Mouse (Mus musculus): ENCODE data around the gene Obscn. TPM values are rescaled to one million over a fixed set of nuclear protein-coding genes. Genes with fewer than 3 reads are reported as not detected.

Gene Obscn
- polyA plus RNA-seq, 1 experiment from 2014 or later = 69.4 TPM

GRCm38 (mm10) chr11:59083125-59083524, 53.1 kb downstream of the Obscn start:
- H3K4me1 ChIP-seq (ENCODE audit: control insufficient read depth in 2 of 2, insufficient read depth in 2 of 2, low read length in 2 of 2) = no peaks in the 10 kb centered on the region
- H3K9me3 ChIP-seq (ENCODE audit: control insufficient read depth, low read length) = no peaks in the 10 kb centered on the region
- no peak overlapping the region for H3K4me3 ChIP-seq (ENCODE audit: control insufficient read depth in 1 of 2, insufficient read depth in 1 of 2, low read depth in 1 of 2, low read length in 2 of 2)
- no peaks in the 10 kb centered on the region for H3K27me3 ChIP-seq (ENCODE audit: control insufficient read depth, insufficient read depth, low read length)
- WGBS = 42% methylated on average over 3 of the region's 3 CpGs
- H3K36me3 ChIP-seq (ENCODE audit: control insufficient read depth, insufficient read depth, low read length) = peaks cover 95% of the 10 kb centered on the region
- H3K27ac ChIP-seq (replicated peaks in 1 of 2; ENCODE audit: control insufficient read depth in 1 of 2, insufficient read depth in 1 of 2, low read depth in 2 of 2, low read length in 2 of 2) = no peak overlapping the region
- H3K9ac ChIP-seq (ENCODE audit: low read length) = no peak overlapping the region
- no peak for ATAC-seq (ENCODE audit: insufficient number of reproducible peaks, insufficient read depth, low FRiP score, low read depth)
- H3K4me2 ChIP-seq (ENCODE audit: low read length) = no peak overlapping the region

GRCm38 (mm10) chr11:59078311-59078710, 57.9 kb downstream of the Obscn start:
- Histone ChIP-seq H3K27me3 (ENCODE audit: control insufficient read depth, insufficient read depth, low read length) (no peaks in the 10 kb centered on the region), H3K27ac (replicated peaks in 1 of 2; ENCODE audit: control insufficient read depth in 1 of 2, insufficient read depth in 1 of 2, low read depth in 2 of 2, low read length in 2 of 2) (no peak overlapping the region), H3K9me3 (ENCODE audit: control insufficient read depth, low read length) (no peaks in the 10 kb centered on the region), H3K36me3 (ENCODE audit: control insufficient read depth, insufficient read depth, low read length) (peaks cover 99% of the 10 kb centered on the region), H3K4me1 (ENCODE audit: control insufficient read depth in 2 of 2, insufficient read depth in 2 of 2, low read length in 2 of 2) (no peaks in the 10 kb centered on the region), H3K9ac (ENCODE audit: low read length) (no peak overlapping the region), H3K4me2 (ENCODE audit: low read length) (no peak overlapping the region), H3K4me3 (ENCODE audit: control insufficient read depth in 1 of 2, insufficient read depth in 1 of 2, low read depth in 1 of 2, low read length in 2 of 2) (no peak overlapping the region)
- ATAC-seq (ENCODE audit: insufficient number of reproducible peaks, insufficient read depth, low FRiP score, low read depth) = no peak
- 84% methylated on average over 11 of the region's 11 CpGs for WGBS

GRCm38 (mm10) chr11:59070321-59070720, 65.9 kb downstream of the Obscn start:
- H3K27me3 ChIP-seq (ENCODE audit: control insufficient read depth, insufficient read depth, low read length) = no peaks in the 10 kb centered on the region
- H3K4me2 ChIP-seq (ENCODE audit: low read length) = no peak overlapping the region
- H3K9ac ChIP-seq (ENCODE audit: low read length) = no peak overlapping the region
- H3K4me3 ChIP-seq (ENCODE audit: control insufficient read depth in 1 of 2, insufficient read depth in 1 of 2, low read depth in 1 of 2, low read length in 2 of 2) = no peak overlapping the region
- peaks cover 87% of the 10 kb centered on the region for H3K36me3 ChIP-seq (ENCODE audit: control insufficient read depth, insufficient read depth, low read length)
- no peak overlapping the region for H3K27ac ChIP-seq (replicated peaks in 1 of 2; ENCODE audit: control insufficient read depth in 1 of 2, insufficient read depth in 1 of 2, low read depth in 2 of 2, low read length in 2 of 2)
- WGBS = 64% methylated on average over 2 of the region's 2 CpGs
- no peak for ATAC-seq (ENCODE audit: insufficient number of reproducible peaks, insufficient read depth, low FRiP score, low read depth)
- no peaks in the 10 kb centered on the region for H3K9me3 ChIP-seq (ENCODE audit: control insufficient read depth, low read length)
- peaks cover 0 to 6% of the 10 kb centered on the region in 2 experiments; a peak in 1 of 4 replicates for H3K4me1 ChIP-seq (ENCODE audit: control insufficient read depth in 2 of 2, insufficient read depth in 2 of 2, low read length in 2 of 2)

- no peak overlapping the region for H3K9ac ChIP-seq (ENCODE audit: low read length)
- peaks cover 0 to 6% of the 10 kb centered on the region in 2 experiments; a peak in 1 of 4 replicates for H3K4me1 ChIP-seq (ENCODE audit: control insufficient read depth in 2 of 2, insufficient read depth in 2 of 2, low read length in 2 of 2)
- no peak overlapping the region for H3K4me3 ChIP-seq (ENCODE audit: control insufficient read depth in 1 of 2, insufficient read depth in 1 of 2, low read depth in 1 of 2, low read length in 2 of 2)
- no peak overlapping the region for H3K4me2 ChIP-seq (ENCODE audit: low read length)
- H3K27ac ChIP-seq (replicated peaks in 1 of 2; ENCODE audit: control insufficient read depth in 1 of 2, insufficient read depth in 1 of 2, low read depth in 2 of 2, low read length in 2 of 2) = no peak overlapping the region
- no peaks in the 10 kb centered on the region for H3K9me3 ChIP-seq (ENCODE audit: control insufficient read depth, low read length)
- no peak for ATAC-seq (ENCODE audit: insufficient number of reproducible peaks, insufficient read depth, low FRiP score, low read depth)
- H3K27me3 ChIP-seq (ENCODE audit: control insufficient read depth, insufficient read depth, low read length) = no peaks in the 10 kb centered on the region
- H3K36me3 ChIP-seq (ENCODE audit: control insufficient read depth, insufficient read depth, low read length) = peaks cover 87% of the 10 kb centered on the region
- 83% methylated on average over 8 of the region's 8 CpGs for WGBS
Measured at GRCm38 (mm10) chr11:59068922-59069321, 67.3 kb downstream of the Obscn start.

GRCm38 (mm10) chr11:59068433-59068832, 67.8 kb downstream of the Obscn start:
- WGBS = 68% methylated on average over 1 of the region's 1 CpGs
- Histone ChIP-seq H3K27me3 (ENCODE audit: control insufficient read depth, insufficient read depth, low read length) (no peaks in the 10 kb centered on the region), H3K4me2 (ENCODE audit: low read length) (no peak overlapping the region), H3K4me3 (ENCODE audit: control insufficient read depth in 1 of 2, insufficient read depth in 1 of 2, low read depth in 1 of 2, low read length in 2 of 2) (no peak overlapping the region), H3K9me3 (ENCODE audit: control insufficient read depth, low read length) (no peaks in the 10 kb centered on the region), H3K27ac (replicated peaks in 1 of 2; ENCODE audit: control insufficient read depth in 1 of 2, insufficient read depth in 1 of 2, low read depth in 2 of 2, low read length in 2 of 2) (no peak overlapping the region), H3K9ac (ENCODE audit: low read length) (no peak overlapping the region), H3K36me3 (ENCODE audit: control insufficient read depth, insufficient read depth, low read length) (peaks cover 85% of the 10 kb centered on the region), H3K4me1 (ENCODE audit: control insufficient read depth in 2 of 2, insufficient read depth in 2 of 2, low read length in 2 of 2) (peaks cover 0 to 6% of the 10 kb centered on the region in 2 experiments; a peak in 1 of 4 replicates)
- no peak for ATAC-seq (ENCODE audit: insufficient number of reproducible peaks, insufficient read depth, low FRiP score, low read depth)

- Histone ChIP-seq H3K27ac (replicated peaks in 1 of 2; ENCODE audit: control insufficient read depth in 1 of 2, insufficient read depth in 1 of 2, low read depth in 2 of 2, low read length in 2 of 2) (no peak overlapping the region), H3K4me1 (ENCODE audit: control insufficient read depth in 2 of 2, insufficient read depth in 2 of 2, low read length in 2 of 2) (peaks cover 0 to 6% of the 10 kb centered on the region in 2 experiments; a peak in 1 of 4 replicates), H3K9ac (ENCODE audit: low read length) (no peak overlapping the region), H3K36me3 (ENCODE audit: control insufficient read depth, insufficient read depth, low read length) (peaks cover 85% of the 10 kb centered on the region), H3K27me3 (ENCODE audit: control insufficient read depth, insufficient read depth, low read length) (no peaks in the 10 kb centered on the region), H3K4me3 (ENCODE audit: control insufficient read depth in 1 of 2, insufficient read depth in 1 of 2, low read depth in 1 of 2, low read length in 2 of 2) (no peak overlapping the region), H3K9me3 (ENCODE audit: control insufficient read depth, low read length) (no peaks in the 10 kb centered on the region), H3K4me2 (ENCODE audit: low read length) (no peak overlapping the region)
- no peak for ATAC-seq (ENCODE audit: insufficient number of reproducible peaks, insufficient read depth, low FRiP score, low read depth)
- whole genome bisulfite sequencing = 84% methylated on average over 9 of the region's 9 CpGs
Measured at GRCm38 (mm10) chr11:59067921-59068320, 68.3 kb downstream of the Obscn start.

- 63% methylated on average over 3 of the region's 3 CpGs for WGBS
- peaks cover 65% of the 10 kb centered on the region for H3K36me3 ChIP-seq (ENCODE audit: control insufficient read depth, insufficient read depth, low read length)
- no peak for ATAC-seq (ENCODE audit: insufficient number of reproducible peaks, insufficient read depth, low FRiP score, low read depth)
Measured at GRCm38 (mm10) chr11:59058025-59058424, 78.2 kb downstream of the Obscn start.

GRCm38 (mm10) chr11:59051031-59051430, 85.2 kb downstream of the Obscn start:
- no peak overlapping the region for H3K4me3 ChIP-seq (ENCODE audit: control insufficient read depth in 1 of 2, insufficient read depth in 1 of 2, low read depth in 1 of 2, low read length in 2 of 2)
- no peak for ATAC-seq (ENCODE audit: insufficient number of reproducible peaks, insufficient read depth, low FRiP score, low read depth)
- H3K9me3 ChIP-seq (ENCODE audit: control insufficient read depth, low read length) = no peaks in the 10 kb centered on the region
- H3K27ac ChIP-seq (replicated peaks in 1 of 2; ENCODE audit: control insufficient read depth in 1 of 2, insufficient read depth in 1 of 2, low read depth in 2 of 2, low read length in 2 of 2) = no peak overlapping the region
- no peaks in the 10 kb centered on the region for H3K4me1 ChIP-seq (ENCODE audit: control insufficient read depth in 2 of 2, insufficient read depth in 2 of 2, low read length in 2 of 2)
- H3K27me3 ChIP-seq (ENCODE audit: control insufficient read depth, insufficient read depth, low read length) = no peaks in the 10 kb centered on the region
- H3K9ac ChIP-seq (ENCODE audit: low read length) = no peak overlapping the region
- 85% methylated on average over 9 of the region's 9 CpGs for WGBS
- H3K4me2 ChIP-seq (ENCODE audit: low read length) = no peak overlapping the region
- peaks cover 89% of the 10 kb centered on the region for H3K36me3 ChIP-seq (ENCODE audit: control insufficient read depth, insufficient read depth, low read length)

More at GRCm38 (mm10) chr11:59058025-59058424, 78.2 kb downstream of the Obscn start:
- Histone ChIP-seq H3K27me3 (ENCODE audit: control insufficient read depth, insufficient read depth, low read length) (no peaks in the 10 kb centered on the region), H3K9ac (ENCODE audit: low read length) (no peak overlapping the region), H3K4me3 (ENCODE audit: control insufficient read depth in 1 of 2, insufficient read depth in 1 of 2, low read depth in 1 of 2, low read length in 2 of 2) (no peak overlapping the region), H3K27ac (replicated peaks in 1 of 2; ENCODE audit: control insufficient read depth in 1 of 2, insufficient read depth in 1 of 2, low read depth in 2 of 2, low read length in 2 of 2) (no peak overlapping the region), H3K4me2 (ENCODE audit: low read length) (no peak overlapping the region), H3K9me3 (ENCODE audit: control insufficient read depth, low read length) (no peaks in the 10 kb centered on the region), H3K4me1 (ENCODE audit: control insufficient read depth in 2 of 2, insufficient read depth in 2 of 2, low read length in 2 of 2) (no peaks in the 10 kb centered on the region)
